Mouse (Mus musculus) kidney, postnatal 4 days (tissue): ENCODE measurements at regions not wholly inside any gene's neighbourhood (a gene's known extent, or its start where the extent isn't known, plus 50 kb on each side); places are given as distances from the start of the nearest gene placed in this dataset.

Experiments used
- DNase-seq, 2 experiments: peaks; one replicate each; pipeline ENCODE4 v3.0.0; 2021; ENCODE audit warnings: mixed read lengths in 2 of 2

DNA sequence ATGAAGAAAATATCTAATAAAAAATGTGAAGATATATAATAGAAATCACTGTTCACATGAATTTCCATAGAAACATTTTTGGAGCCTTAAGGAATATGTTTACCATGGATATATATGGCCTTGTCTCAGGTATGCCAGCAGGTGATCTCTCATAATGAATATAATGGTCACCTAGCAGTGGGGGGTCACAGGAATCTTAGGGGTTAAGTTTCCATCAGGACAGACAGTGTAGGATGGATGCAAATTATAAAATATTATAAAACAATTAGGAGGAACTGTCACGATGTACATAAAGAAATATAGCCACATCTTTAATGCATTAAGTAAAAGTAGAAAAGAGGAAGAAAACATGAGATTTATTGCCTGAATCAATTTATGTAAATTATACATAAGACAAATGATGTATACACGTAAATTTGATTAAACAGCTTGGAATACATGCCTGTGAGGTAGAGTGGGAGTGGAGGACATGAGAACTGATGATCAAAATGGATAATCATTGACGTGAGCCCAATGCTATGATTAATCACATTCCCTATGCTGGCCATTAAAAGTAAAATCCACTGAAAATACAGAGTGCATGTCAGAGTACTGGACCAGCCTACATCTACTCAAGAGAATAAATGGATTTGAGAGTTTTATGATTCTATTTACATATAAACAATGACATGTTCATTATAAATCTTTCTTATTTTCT lies 693.0 kb upstream of the Gpc5 start:
- DNase-seq, result no peak

- DNase-seq, result no peak
Observed at GRCm38 (mm10) chr14:114418851-114419250, 673.2 kb upstream of the Gpc5 start.

DNA sequence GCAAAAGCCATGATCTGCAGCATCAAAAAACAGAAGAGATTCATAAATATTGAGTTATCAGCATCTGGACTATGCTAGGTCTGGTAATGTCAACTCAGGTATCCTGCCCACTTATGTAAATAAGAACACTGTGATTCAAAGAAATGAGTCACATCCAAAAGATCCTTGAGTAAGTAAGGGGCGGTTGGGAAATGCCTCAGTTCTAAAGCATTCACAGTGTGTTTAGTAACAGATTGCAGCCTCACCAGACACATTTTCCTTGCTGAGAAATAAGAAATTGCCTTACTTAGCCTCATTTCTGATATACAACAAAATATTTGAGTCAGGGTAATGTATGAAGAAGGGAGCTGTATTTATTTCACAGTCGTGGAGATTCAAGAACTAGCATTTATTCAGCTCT lies 666.5 kb upstream of the Gpc5 start:
- DNase-seq, result no peak
